Mouse (Mus musculus): Measurements from ENCODE around the gene Mrps36. TPM values are rescaled to one million over a fixed set of nuclear protein-coding genes. Genes with fewer than 3 reads are reported as not detected.

The Mrps36 gene
- polyA plus RNA-seq, 1 experiment: 110 TPM

GRCm38 (mm10) chr13:100755329-100755728, 10.9 kb upstream of the Mrps36 start:
- no peaks in the 10 kb centered on the region for H3K27me3 ChIP-seq (ENCODE audit: control insufficient read depth, insufficient read depth, low read length, poor library complexity, severe bottlenecking)
- no peaks in the 10 kb centered on the region; the same call in 1 of the 2 replicates for H3K36me3 ChIP-seq (ENCODE audit: control insufficient read depth, insufficient read depth, low read length, poor library complexity, severe bottlenecking)
- H3K4me3 ChIP-seq (ENCODE audit: low read depth, low read length): no peak overlapping the region
- no peak overlapping the region for H3K9ac ChIP-seq (ENCODE audit: low read depth, poor library complexity, severe bottlenecking)
- H3K9me3 ChIP-seq (replicated peaks; ENCODE audit: control insufficient read depth, insufficient read depth, low read length, poor library complexity, severe bottlenecking): no peaks in the 10 kb centered on the region
- no peak overlapping the region for H3K27ac ChIP-seq (ENCODE audit: insufficient read depth, low read length)
- TF ChIP-seq EP300 (IDR thresholded peaks at IDR 0.05; ENCODE audit: insufficient read depth, low read depth, low read length): no peak
- no peak for TF ChIP-seq POLR2A (IDR thresholded peaks at IDR 0.05; ENCODE audit: insufficient read depth, low read length)
- no peak for TF ChIP-seq CTCF (IDR thresholded peaks at IDR 0.05; ENCODE audit: low read depth, low read length)
- H3K4me1 ChIP-seq (ENCODE audit: control insufficient read depth, insufficient read depth, low read length): no peaks in the 10 kb centered on the region

DNA sequence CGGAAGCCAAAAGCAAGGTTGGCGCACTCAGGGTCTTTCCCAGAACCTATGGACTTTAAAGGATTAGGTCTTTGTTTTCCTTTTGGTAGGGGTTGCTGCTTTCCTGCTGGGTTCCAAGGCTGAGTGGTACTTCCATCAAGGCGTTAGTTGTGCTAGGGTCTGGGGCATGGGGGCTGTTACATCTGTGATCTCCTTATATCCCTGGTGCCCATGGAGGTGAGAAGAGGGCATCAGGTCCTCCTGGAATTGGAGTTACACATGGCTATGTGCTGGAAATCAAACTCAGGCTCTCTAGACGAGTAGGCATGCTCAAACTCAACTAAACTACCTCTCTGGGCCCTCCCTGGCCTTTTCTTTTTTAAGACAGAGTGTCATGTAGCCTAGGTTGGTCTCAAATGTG, 9.7 kb upstream of the Mrps36 start:
- no peaks in the 10 kb centered on the region for H3K36me3 ChIP-seq (ENCODE audit: control insufficient read depth, insufficient read depth, low read length, poor library complexity, severe bottlenecking)
- H3K27ac ChIP-seq (ENCODE audit: insufficient read depth, low read length): no peak overlapping the region
- no peaks in the 10 kb centered on the region for H3K9me3 ChIP-seq (replicated peaks; ENCODE audit: control insufficient read depth, insufficient read depth, low read length, poor library complexity, severe bottlenecking)
- H3K9ac ChIP-seq (ENCODE audit: low read depth, poor library complexity, severe bottlenecking): no peak overlapping the region
- H3K27me3 ChIP-seq (ENCODE audit: control insufficient read depth, insufficient read depth, low read length, poor library complexity, severe bottlenecking): no peaks in the 10 kb centered on the region
- TF ChIP-seq POLR2A (IDR thresholded peaks at IDR 0.05; ENCODE audit: insufficient read depth, low read length) (no peak), EP300 (IDR thresholded peaks at IDR 0.05; ENCODE audit: insufficient read depth, low read depth, low read length) (no peak)
- H3K4me3 ChIP-seq (ENCODE audit: low read depth, low read length): no peak overlapping the region
- H3K4me1 ChIP-seq (ENCODE audit: control insufficient read depth, insufficient read depth, low read length): no peaks in the 10 kb centered on the region

- Histone ChIP-seq H3K9ac (ENCODE audit: low read depth, poor library complexity, severe bottlenecking) (no peak overlapping the region), H3K27ac (ENCODE audit: insufficient read depth, low read length) (no peak overlapping the region), H3K9me3 (replicated peaks; ENCODE audit: control insufficient read depth, insufficient read depth, low read length, poor library complexity, severe bottlenecking) (no peaks in the 10 kb centered on the region), H3K4me1 (ENCODE audit: control insufficient read depth, insufficient read depth, low read length) (no peaks in the 10 kb centered on the region), H3K4me3 (ENCODE audit: low read depth, low read length) (no peak overlapping the region), H3K36me3 (ENCODE audit: control insufficient read depth, insufficient read depth, low read length, poor library complexity, severe bottlenecking) (no peaks in the 10 kb centered on the region), H3K27me3 (ENCODE audit: control insufficient read depth, insufficient read depth, low read length, poor library complexity, severe bottlenecking) (no peaks in the 10 kb centered on the region)
- TF ChIP-seq CTCF (IDR thresholded peaks at IDR 0.05; ENCODE audit: low read depth, low read length) (no peak), POLR2A (IDR thresholded peaks at IDR 0.05; ENCODE audit: insufficient read depth, low read length) (no peak), EP300 (IDR thresholded peaks at IDR 0.05; ENCODE audit: insufficient read depth, low read depth, low read length) (no peak)
These were observed 8.6 kb upstream of the Mrps36 start for GRCm38 (mm10) chr13:100753011-100753410.

GRCm38 (mm10) chr13:100752529-100752928, 8.1 kb upstream of the Mrps36 start:
- Histone ChIP-seq H3K4me1 (ENCODE audit: control insufficient read depth, insufficient read depth, low read length) (no peaks in the 10 kb centered on the region), H3K4me3 (ENCODE audit: low read depth, low read length) (no peak overlapping the region), H3K9ac (ENCODE audit: low read depth, poor library complexity, severe bottlenecking) (no peak overlapping the region), H3K36me3 (ENCODE audit: control insufficient read depth, insufficient read depth, low read length, poor library complexity, severe bottlenecking) (no peaks in the 10 kb centered on the region), H3K9me3 (replicated peaks; ENCODE audit: control insufficient read depth, insufficient read depth, low read length, poor library complexity, severe bottlenecking) (no peaks in the 10 kb centered on the region), H3K27ac (ENCODE audit: insufficient read depth, low read length) (no peak overlapping the region), H3K27me3 (ENCODE audit: control insufficient read depth, insufficient read depth, low read length, poor library complexity, severe bottlenecking) (no peaks in the 10 kb centered on the region)
- TF ChIP-seq CTCF (IDR thresholded peaks at IDR 0.05; ENCODE audit: low read depth, low read length): no peak

GRCm38 (mm10) chr13:100751402-100751801, 6.9 kb upstream of the Mrps36 start:
- Histone ChIP-seq H3K27ac (ENCODE audit: insufficient read depth, low read length) (no peak overlapping the region), H3K36me3 (ENCODE audit: control insufficient read depth, insufficient read depth, low read length, poor library complexity, severe bottlenecking) (no peaks in the 10 kb centered on the region), H3K9me3 (replicated peaks; ENCODE audit: control insufficient read depth, insufficient read depth, low read length, poor library complexity, severe bottlenecking) (no peaks in the 10 kb centered on the region), H3K9ac (ENCODE audit: low read depth, poor library complexity, severe bottlenecking) (no peak overlapping the region), H3K4me1 (ENCODE audit: control insufficient read depth, insufficient read depth, low read length) (no peaks in the 10 kb centered on the region), H3K27me3 (ENCODE audit: control insufficient read depth, insufficient read depth, low read length, poor library complexity, severe bottlenecking) (no peaks in the 10 kb centered on the region), H3K4me3 (ENCODE audit: low read depth, low read length) (no peak overlapping the region)
- TF ChIP-seq EP300 (IDR thresholded peaks at IDR 0.05; ENCODE audit: insufficient read depth, low read depth, low read length): no peak
- TF ChIP-seq POLR2A (IDR thresholded peaks at IDR 0.05; ENCODE audit: insufficient read depth, low read length): no peak
- TF ChIP-seq CTCF (IDR thresholded peaks at IDR 0.05; ENCODE audit: low read depth, low read length): no peak

GRCm38 (mm10) chr13:100750799-100751198, 6.3 kb upstream of the Mrps36 start:
- H3K27ac ChIP-seq (ENCODE audit: insufficient read depth, low read length): no peak overlapping the region
- TF ChIP-seq EP300 (IDR thresholded peaks at IDR 0.05; ENCODE audit: insufficient read depth, low read depth, low read length): no peak
- TF ChIP-seq CTCF (IDR thresholded peaks at IDR 0.05; ENCODE audit: low read depth, low read length): no peak
- no peak for TF ChIP-seq POLR2A (IDR thresholded peaks at IDR 0.05; ENCODE audit: insufficient read depth, low read length)
- no peaks in the 10 kb centered on the region for H3K36me3 ChIP-seq (ENCODE audit: control insufficient read depth, insufficient read depth, low read length, poor library complexity, severe bottlenecking)
- no peaks in the 10 kb centered on the region for H3K9me3 ChIP-seq (replicated peaks; ENCODE audit: control insufficient read depth, insufficient read depth, low read length, poor library complexity, severe bottlenecking)
- H3K27me3 ChIP-seq (ENCODE audit: control insufficient read depth, insufficient read depth, low read length, poor library complexity, severe bottlenecking): no peaks in the 10 kb centered on the region
- H3K9ac ChIP-seq (ENCODE audit: low read depth, poor library complexity, severe bottlenecking): no peak overlapping the region
- H3K4me3 ChIP-seq (ENCODE audit: low read depth, low read length): no peak overlapping the region
- H3K4me1 ChIP-seq (ENCODE audit: control insufficient read depth, insufficient read depth, low read length): no peaks in the 10 kb centered on the region

Measured in ES-Bruce4 (cell line).